Mouse (Mus musculus) bone marrow macrophage, adult 2 months (primary cell): ENCODE measurements around the gene Myof.

ENCODE experiments used
- CTCF ChIP-seq: IDR thresholded peaks from 2 replicates; pipeline ENCODE4 v1.5.1; 2012; ENCODE audit warnings: low read depth, mild to moderate bottlenecking, low read length, moderate library complexity
- POLR2A ChIP-seq: IDR thresholded peaks from 2 replicates; pipeline ENCODE4 v1.6.1; 2012; ENCODE audit warnings: mild to moderate bottlenecking, low read depth, low read length, borderline replicate concordance

DNA sequence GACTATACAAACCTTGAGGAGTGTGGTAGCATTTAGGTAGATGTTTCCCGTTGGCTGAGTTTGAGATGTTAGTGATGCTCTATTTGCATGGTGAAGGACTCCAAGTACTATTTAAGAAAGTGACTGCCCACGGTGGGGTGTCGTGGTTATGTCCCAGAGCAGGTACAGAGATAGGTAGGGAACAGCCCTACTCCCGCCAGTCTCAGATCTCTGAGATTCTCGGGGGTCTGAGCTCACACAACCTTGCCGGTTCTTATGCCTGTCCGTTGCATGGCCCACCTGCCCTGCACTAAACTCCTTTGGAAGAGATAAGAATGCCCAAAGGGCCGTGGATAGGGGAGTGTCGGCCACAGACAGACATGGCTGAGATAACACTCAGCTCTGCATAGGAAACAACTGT, 12.2 kb downstream of the Myof start:
- TF ChIP-seq POLR2A (no peak), CTCF (no peak)
